Mouse (Mus musculus) layer of hippocampus, adult 18-20 months (tissue): ENCODE data around the gene Akt3. TPM values are rescaled to one million over a fixed set of nuclear protein-coding genes. Genes with fewer than 3 reads are reported as not detected.

ENCODE experiments used
- DNase-seq, 2 experiments: peaks; one replicate each; pipeline ENCODE4 v3.0.0; 2022; ENCODE audit warnings: low spot score in 2 of 2
- total RNA-seq, 2 experiments: library from RNA; stranded (reverse); gene quantifications; 2 replicates each; pipeline ENCODE4 v1.2.3; 2021

Akt3 gene
- total RNA-seq, 2 experiments from 2014 or later, result 246 to 264 TPM

- no peak for DNase-seq
Measured at GRCm38 (mm10) chr1:177012774-177013173, 245.2 kb downstream of the Akt3 start.

GRCm38 (mm10) chr1:177011688-177012087, 246.3 kb downstream of the Akt3 start:
- no peak for DNase-seq

- DNase-seq, result no peak
Measured at GRCm38 (mm10) chr1:177010607-177011302, 247.2 kb downstream of the Akt3 start.

- no peak for DNase-seq
Measured at GRCm38 (mm10) chr1:177010041-177010440, 248.0 kb downstream of the Akt3 start.

GRCm38 (mm10) chr1:177008777-177009176, 249.2 kb downstream of the Akt3 start:
- no peak for DNase-seq

GRCm38 (mm10) chr1:177007405-177007804, 250.6 kb downstream of the Akt3 start:
- no peak for DNase-seq

GRCm38 (mm10) chr1:177004041-177004741, 253.8 kb downstream of the Akt3 start:
- DNase-seq, result no peak

- no peak for DNase-seq
Measured at GRCm38 (mm10) chr1:177002951-177003350, 255.1 kb downstream of the Akt3 start.

- peak in 1 of 2 experiments; percentile 74 for DNase-seq
Measured at GRCm38 (mm10) chr1:176999011-176999410, 259.0 kb downstream of the Akt3 start.

- no peak for DNase-seq
Measured at GRCm38 (mm10) chr1:176997711-176998689, 260.0 kb downstream of the Akt3 start.

GRCm38 (mm10) chr1:176997254-176997653, 260.7 kb downstream of the Akt3 start:
- DNase-seq, result no peak

- DNase-seq, result peak; percentile 56 to 85
Measured at GRCm38 (mm10) chr1:176996630-176997201, 261.3 kb downstream of the Akt3 start.

- no peak for DNase-seq
Measured at GRCm38 (mm10) chr1:176996166-176996565, 261.8 kb downstream of the Akt3 start.

- DNase-seq, result no peak
Measured at GRCm38 (mm10) chr1:176995419-176995775, 262.6 kb downstream of the Akt3 start.

GRCm38 (mm10) chr1:176994707-176995418, 263.1 kb downstream of the Akt3 start:
- DNase-seq, result peak; percentile 59 to 80

- DNase-seq, result no peak
Measured at GRCm38 (mm10) chr1:176994087-176994486, 263.9 kb downstream of the Akt3 start.

GRCm38 (mm10) chr1:176993141-176994010, 264.6 kb downstream of the Akt3 start:
- no peak for DNase-seq

GRCm38 (mm10) chr1:176992517-176992916, 265.5 kb downstream of the Akt3 start:
- no peak for DNase-seq

- no peak for DNase-seq
Measured at GRCm38 (mm10) chr1:176991473-176991872, 266.5 kb downstream of the Akt3 start.
